Mouse (Mus musculus) heart, adult 9 months (tissue): ENCODE results near the gene Gm21698.
"Not testable (repeated sequence)": the region's sequence is repeated elsewhere in the genome, so short reads cannot be mapped to it uniquely, and the experiment has no call there.

Experiments used
- DNase-seq, 2 experiments: peaks; one replicate each; pipeline ENCODE4 v3.0.0; 2022; ENCODE audit warnings: low spot score in 2 of 2

The Gm21698 gene

GRCm38 (mm10) chr5:25988550-25988949 lies at the start of gene Gm21698:
Gm21698 (minus strand) TSS chr5:25988650.
- DNase-seq = not testable (repeated sequence)

DNA sequence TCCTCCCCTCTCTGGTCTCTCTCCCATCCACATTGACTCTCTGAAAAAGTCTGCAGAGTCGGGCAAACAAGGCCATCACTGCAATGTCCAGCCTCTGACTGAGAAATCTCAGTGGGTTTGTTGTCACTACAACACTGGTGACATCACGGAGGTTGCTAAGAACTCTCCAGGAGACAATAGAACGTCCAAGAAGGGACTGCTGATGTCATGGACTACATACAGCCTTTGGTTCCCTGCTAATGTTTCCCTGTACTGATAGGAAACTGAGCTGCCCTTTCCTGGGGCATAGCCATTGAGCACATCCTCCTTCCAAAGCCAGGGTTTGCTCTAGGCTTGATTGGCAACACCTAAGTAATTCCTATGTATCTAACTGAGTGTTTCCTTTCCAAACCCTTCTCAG lies 34.4 kb upstream of the Gm21698 start, which contains the start of gene Gm5862:
Gm5862 (minus strand) TSS at position 101 of the 400 bp plus-strand sequence.
- not testable (repeated sequence) for DNase-seq

DNA sequence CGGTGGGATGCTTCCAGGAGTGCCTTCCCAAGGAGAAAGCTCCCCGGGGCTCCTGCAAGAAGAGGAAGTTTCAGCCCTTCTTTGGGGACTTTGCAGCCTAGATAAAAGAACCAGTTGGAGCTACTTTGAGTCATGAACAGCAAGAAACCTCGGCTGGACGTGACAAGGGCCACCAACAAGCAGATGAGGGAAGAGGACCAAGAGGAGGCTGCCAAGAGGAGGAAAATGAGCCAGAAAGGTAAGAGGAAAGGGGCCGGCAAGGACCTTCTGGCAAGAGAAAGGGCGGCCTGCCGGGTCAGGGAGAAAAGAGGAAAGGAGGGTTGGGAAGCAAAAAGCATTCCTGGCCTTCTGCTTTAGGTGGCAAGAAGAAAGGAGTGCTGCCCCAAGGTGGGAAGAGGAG lies 19.2 kb upstream of the Gm21698 start:
- DNase-seq = not testable (repeated sequence)

DNA sequence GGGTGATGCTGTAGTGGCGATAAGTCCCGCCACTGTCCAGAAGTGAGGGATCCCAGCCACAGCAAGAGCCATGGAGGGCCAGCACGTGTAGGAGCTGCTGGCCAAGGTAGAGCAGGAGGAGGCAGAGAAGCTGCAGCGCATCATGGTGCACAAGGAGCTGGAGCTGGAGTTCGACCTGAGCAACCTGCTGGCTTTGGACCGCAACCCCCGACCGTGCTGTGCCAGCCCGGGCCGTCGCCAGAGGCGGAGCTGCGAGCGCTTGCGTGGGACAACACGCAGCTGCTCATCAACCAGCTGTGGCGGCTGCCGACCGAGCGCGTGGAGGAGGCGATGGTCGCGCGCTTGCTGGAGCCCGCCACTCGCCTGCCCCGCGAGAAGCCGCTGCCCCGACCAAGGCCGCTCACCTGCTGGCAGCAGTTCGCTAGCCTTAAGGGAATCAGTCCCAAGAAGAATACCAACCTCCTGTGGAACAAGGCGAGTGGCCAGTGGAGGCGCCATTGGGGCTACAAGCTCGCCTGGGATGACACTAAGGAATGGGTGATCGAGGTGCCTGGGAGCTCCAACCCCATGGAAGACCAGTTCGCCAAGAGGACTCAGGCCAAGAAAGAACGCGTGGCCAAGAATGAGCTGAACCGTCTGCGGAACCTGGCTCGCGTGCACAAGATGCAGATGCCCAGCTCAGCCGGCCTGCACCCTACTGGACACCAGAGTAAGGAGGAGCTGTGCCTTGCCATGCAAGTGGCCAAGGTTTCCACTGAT lies 18.7 kb upstream of the Gm21698 start:
- DNase-seq = not testable (repeated sequence)

GRCm38 (mm10) chr5:26004698-26005097 lies 16.2 kb upstream of the Gm21698 start, which contains the start of gene Gm1979:
Gm1979 (minus strand) TSS chr5:26004798.
- DNase-seq = not testable (repeated sequence)

GRCm38 (mm10) chr5:25972563-25972962 lies 15.9 kb downstream of the Gm21698 start, which contains the start of gene Gm21680:
Gm21680 (minus strand) TSS chr5:25972663.
- DNase-seq = not testable (repeated sequence)

DNA sequence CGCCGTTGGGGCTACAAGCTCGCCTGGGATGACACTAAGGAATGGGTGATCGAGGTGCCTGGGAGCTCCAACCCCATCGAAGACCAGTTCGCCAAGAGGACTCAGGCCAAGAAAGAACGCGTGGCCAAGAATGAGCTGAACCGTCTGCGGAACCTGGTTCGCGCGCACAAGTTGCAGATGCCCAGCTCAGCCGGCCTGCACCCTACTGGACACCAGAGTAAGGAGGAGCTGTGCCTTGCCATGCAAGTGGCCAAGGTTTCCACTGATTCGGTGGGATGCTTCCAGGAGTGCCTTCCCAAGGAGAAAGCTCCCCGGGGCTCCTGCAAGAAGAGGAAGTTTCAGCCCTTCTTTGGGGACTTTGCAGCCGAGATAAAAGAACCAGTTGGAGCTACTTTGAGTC lies 31.4 kb downstream of the Gm21698 start:
- DNase-seq = not testable (repeated sequence)

- not testable (repeated sequence) for DNase-seq
Measured at GRCm38 (mm10) chr5:25956611-25957010, 31.8 kb downstream of the Gm21698 start.

- DNase-seq = not testable (repeated sequence)
Measured at GRCm38 (mm10) chr5:25954317-25954716, 34.1 kb downstream of the Gm21698 start, which contains the start of gene Gm21671. Gm21671 (minus strand) TSS chr5:25954417.

DNA sequence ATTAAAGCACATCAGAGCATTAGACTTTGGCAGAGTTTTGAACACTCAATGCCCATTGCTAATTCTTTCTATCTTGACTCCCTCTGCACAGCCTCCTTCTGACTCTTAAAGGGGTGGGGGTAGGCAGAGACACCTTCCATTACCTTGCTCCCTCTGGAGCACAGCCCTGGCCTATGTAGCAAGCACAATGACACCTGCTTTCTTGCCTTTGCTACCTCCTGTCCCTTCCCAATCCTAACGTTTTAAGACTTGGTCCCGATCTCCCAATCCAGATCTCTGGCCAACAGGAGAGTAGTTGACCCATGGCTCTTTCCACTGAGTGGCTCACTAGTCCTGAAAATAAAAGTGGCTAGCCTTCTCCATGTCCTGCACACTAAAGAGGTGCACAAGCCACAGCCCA lies 43.1 kb downstream of the Gm21698 start:
- not testable (repeated sequence) for DNase-seq

- not testable (repeated sequence) for DNase-seq
Measured at GRCm38 (mm10) chr5:25942281-25942680, 46.2 kb downstream of the Gm21698 start, which contains the start of gene Gm21663. Gm21663 (minus strand) TSS chr5:25942381.
